ENCODE assay signal across 12 mouse cellular contexts in the genomic region with DNA sequence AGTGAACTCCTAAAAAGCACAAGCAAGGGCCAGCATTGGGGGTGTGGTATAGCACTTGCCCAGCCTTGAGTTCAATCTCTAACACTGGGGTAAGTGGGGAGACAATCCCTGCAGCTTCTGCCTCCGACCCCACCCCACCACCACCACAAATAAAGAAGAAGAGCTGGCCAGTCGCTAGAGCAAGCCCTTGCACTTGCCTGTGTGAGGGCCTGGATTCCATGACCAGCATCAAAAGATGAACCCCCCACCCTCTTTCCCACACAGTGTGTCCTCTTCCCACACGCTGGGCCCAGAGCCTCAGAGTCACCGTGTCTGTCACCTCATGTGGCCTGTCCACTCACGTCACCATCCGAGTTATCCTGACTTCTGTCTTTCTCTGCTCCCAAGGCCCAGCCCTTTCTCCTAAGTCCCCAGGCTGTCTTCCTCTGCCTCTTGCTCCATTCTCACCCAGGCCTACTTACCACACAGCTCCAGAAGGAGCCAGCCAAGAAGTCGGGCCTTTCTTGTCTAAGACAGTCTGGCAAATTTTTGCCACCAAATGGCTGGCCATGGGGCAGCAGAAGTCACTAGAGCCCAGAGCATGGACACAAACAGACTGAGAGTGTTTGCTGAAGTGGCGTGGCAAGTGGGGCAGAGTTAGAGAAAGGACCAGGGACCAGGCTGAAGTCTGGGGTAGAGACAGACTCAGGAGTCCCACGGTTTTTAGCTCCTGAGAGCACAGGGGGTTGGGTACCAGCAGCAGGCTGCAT. TPM values are rescaled to one million over a fixed set of nuclear protein-coding genes. Genes with fewer than 3 reads are reported as not detected.
DNase-seq lines count a peak whose midpoint lies in the region; ATAC-seq and TF ChIP-seq lines count a peak whose summit lies in the region.
"Had no signal": no experiment of that assay in that cellular context is flagged by ENCODE, and none has a peak within 500 bp of the region (broad histone marks: within the 10 kb centered on the region; RNA-seq: fewer than 3 reads in every experiment).

No protein-coding gene starts in this region.

- 0 out of 2 replicates have a peak, but pooled peaks cover 1% of the 10 kb centered on the region for H3K36me3 ChIP-seq in heart, embryonic 15.5 days
- peaks cover 2% of the 10 kb centered on the region; the same call in 1 of the 2 replicates for H3K36me3 ChIP-seq in stomach, embryonic 14.5 days (ENCODE audit: control insufficient read depth, insufficient read depth, low read length)
- H3K36me3 ChIP-seq in stomach, postnatal 0 days (ENCODE audit: control insufficient read depth, insufficient read depth, low read length), result 0 out of 2 replicates have a peak, but pooled peaks cover under 1% of the 10 kb centered on the region
- no peaks in the 10 kb centered on the region for H3K36me3 ChIP-seq in hindbrain, embryonic 14.5 days (replicated peaks; ENCODE audit: control insufficient read depth, insufficient read depth)
- H3K36me3 ChIP-seq in stomach, embryonic 16.5 days (ENCODE audit: control insufficient read depth, insufficient read depth, low read length), result no peaks in the 10 kb centered on the region
- H3K36me3 ChIP-seq: limb, embryonic 15.5 days had no signal

- intact Hi-C loops in heart, postnatal 25 days (cut with DNase I), result no loop called here

- H3K4me2 ChIP-seq in heart, embryonic 15.5 days, result peak overlapping the region; percentile 56
- no peak overlapping the region for H3K4me2 ChIP-seq in stomach, embryonic 14.5 days (replicated peaks; ENCODE audit: low read depth, low read length)
- H3K4me2 ChIP-seq in stomach, postnatal 0 days (replicated peaks; ENCODE audit: low read depth), result no peak overlapping the region
- peak overlapping the region; percentile 45 for H3K4me2 ChIP-seq in hindbrain, embryonic 14.5 days (replicated peaks)
- H3K4me2 ChIP-seq in stomach, embryonic 16.5 days (ENCODE audit: low read depth, low read length), result peak overlapping the region; percentile 34

- TF ChIP-seq EP300 in stomach, postnatal 0 days (optimal IDR thresholded peaks at IDR 0.05), result no peak

- H3K27me3 ChIP-seq in heart, embryonic 15.5 days, result no peaks in the 10 kb centered on the region
- H3K27me3 ChIP-seq in stomach, embryonic 14.5 days (ENCODE audit: control insufficient read depth, insufficient read depth, low read length), result no peaks in the 10 kb centered on the region
- H3K27me3 ChIP-seq in stomach, postnatal 0 days (ENCODE audit: control insufficient read depth, insufficient read depth, low read length), result no peaks in the 10 kb centered on the region
- no peaks in the 10 kb centered on the region for H3K27me3 ChIP-seq in hindbrain, embryonic 14.5 days (ENCODE audit: control insufficient read depth, insufficient read depth, low read length)
- H3K27me3 ChIP-seq in stomach, embryonic 16.5 days (ENCODE audit: control insufficient read depth, insufficient read depth, low read length), result no peaks in the 10 kb centered on the region
- H3K27me3 ChIP-seq: CH12.LX had no signal

- peaks cover 3% of the 10 kb centered on the region; the same call in 1 of the 2 replicates for H3K9me3 ChIP-seq in heart, embryonic 15.5 days (replicated peaks)
- no peaks in the 10 kb centered on the region for H3K9me3 ChIP-seq in stomach, embryonic 14.5 days (ENCODE audit: control insufficient read depth, low read depth, low read length)
- H3K9me3 ChIP-seq in stomach, postnatal 0 days (ENCODE audit: control insufficient read depth, low read length), result 0 out of 2 replicates have a peak, but pooled peaks cover 3% of the 10 kb centered on the region
- no peaks in the 10 kb centered on the region for H3K9me3 ChIP-seq in hindbrain, embryonic 14.5 days (ENCODE audit: control insufficient read depth, low read length)
- peaks cover 6% of the 10 kb centered on the region; the same call in 1 of the 2 replicates for H3K9me3 ChIP-seq in stomach, embryonic 16.5 days (replicated peaks; ENCODE audit: control insufficient read depth, low read length)
- H3K9me3 ChIP-seq: limb, embryonic 15.5 days had no signal

- H3K27ac ChIP-seq in heart, embryonic 15.5 days, result 0 out of 2 replicates have a peak overlapping the region, but pooled peaks have one; percentile 73
- H3K27ac ChIP-seq in stomach, embryonic 14.5 days (ENCODE audit: low read length), result peak overlapping the region; percentile 52; the same call in 1 of the 2 replicates
- no peak overlapping the region for H3K27ac ChIP-seq in stomach, postnatal 0 days (replicated peaks)
- peak overlapping the region; percentile 61 for H3K27ac ChIP-seq in hindbrain, embryonic 14.5 days
- no peak overlapping the region for H3K27ac ChIP-seq in stomach, embryonic 16.5 days (ENCODE audit: low read length)
- H3K27ac ChIP-seq: limb, embryonic 15.5 days had no signal

- 57% methylated on average over 9 of the region's 9 CpGs for WGBS in heart, embryonic 15.5 days
- 55% methylated on average over 9 of the region's 9 CpGs for WGBS in stomach, embryonic 14.5 days
- WGBS in stomach, postnatal 0 days, result 57% methylated on average over 9 of the region's 9 CpGs
- 24% methylated on average over 9 of the region's 9 CpGs for WGBS in hindbrain, embryonic 14.5 days
- 63% methylated on average over 9 of the region's 9 CpGs for WGBS in stomach, embryonic 16.5 days

- ATAC-seq in heart, embryonic 15.5 days (replicated peaks; ENCODE audit: insufficient number of reproducible peaks, insufficient read depth, low FRiP score, low read depth), result no peak
- no peak for ATAC-seq in stomach, embryonic 14.5 days (ENCODE audit: insufficient number of reproducible peaks, insufficient read depth, low FRiP score, low read depth)
- ATAC-seq in stomach, postnatal 0 days (ENCODE audit: low FRiP score, low TSS enrichment), result no peak
- no peak for ATAC-seq in hindbrain, embryonic 14.5 days (ENCODE audit: low FRiP score)
- no peak for ATAC-seq in stomach, embryonic 16.5 days (ENCODE audit: insufficient read depth, low FRiP score)

- H3K4me3 ChIP-seq in heart, embryonic 15.5 days, result peak overlapping the region; percentile 44; the same call in 1 of the 2 replicates
- H3K4me3 ChIP-seq in stomach, embryonic 14.5 days (ENCODE audit: low read depth, low read length), result no peak overlapping the region
- no peak overlapping the region for H3K4me3 ChIP-seq in stomach, postnatal 0 days (ENCODE audit: low read depth, low read length)
- no peak overlapping the region for H3K4me3 ChIP-seq in hindbrain, embryonic 14.5 days (replicated peaks; ENCODE audit: low read length)
- H3K4me3 ChIP-seq in stomach, embryonic 16.5 days (replicated peaks; ENCODE audit: low read length), result no peak overlapping the region

- no peak for TF ChIP-seq CTCF in stomach, postnatal 0 days (IDR thresholded peaks at IDR 0.05; ENCODE audit: low read depth)

- peaks cover 11% of the 10 kb centered on the region for H3K4me1 ChIP-seq in heart, embryonic 15.5 days (replicated peaks)
- H3K4me1 ChIP-seq in stomach, embryonic 14.5 days (ENCODE audit: control insufficient read depth, insufficient read depth, low read length), result peaks cover 9% of the 10 kb centered on the region; the same call in 1 of the 2 replicates
- H3K4me1 ChIP-seq in stomach, postnatal 0 days (replicated peaks; ENCODE audit: control insufficient read depth, insufficient read depth), result no peaks in the 10 kb centered on the region
- peaks cover 23% of the 10 kb centered on the region for H3K4me1 ChIP-seq in hindbrain, embryonic 14.5 days (replicated peaks; ENCODE audit: control insufficient read depth, insufficient read depth, low read length)
- H3K4me1 ChIP-seq in stomach, embryonic 16.5 days (ENCODE audit: control insufficient read depth, insufficient read depth, low read length), result peaks cover 6% of the 10 kb centered on the region; the same call in 1 of the 2 replicates

- H3K9ac ChIP-seq in heart, embryonic 15.5 days, result no peak overlapping the region
- H3K9ac ChIP-seq in stomach, embryonic 14.5 days (replicated peaks; ENCODE audit: low read depth, low read length), result no peak overlapping the region
- H3K9ac ChIP-seq in stomach, postnatal 0 days (ENCODE audit: low read length), result no peak overlapping the region
- peak overlapping the region; percentile 0; the same call in 1 of the 2 replicates for H3K9ac ChIP-seq in hindbrain, embryonic 14.5 days
- H3K9ac ChIP-seq in stomach, embryonic 16.5 days (ENCODE audit: low read length), result no peak overlapping the region
- H3K9ac ChIP-seq: limb, embryonic 15.5 days had no signal

- DNase-seq in heart, postnatal 25 days (ENCODE audit: low spot score), result no peak
- no peak for DNase-seq in stomach, postnatal 0 days (ENCODE audit: low spot score)
- no peak for DNase-seq in hindbrain, embryonic 14.5 days (ENCODE audit: low spot score)
- no peak for DNase-seq in cerebellum, postnatal 25 days
- DNase-seq in thymus, postnatal 10 days (ENCODE audit: low spot score in 2 of 2), result no peak
- DNase-seq: adrenal gland, adult 2 months had no signal

RNA-seq across cellular contexts. Expression of gene Mfng, which starts 2.9 kb away (rescaled TPM):
- 13.6 and 21.0 TPM in 2 replicates for polyA plus RNA-seq in heart, embryonic 15.5 days (2015; fragmentation: Nextera tagmentation; extraction: Ambion mirVana)
- total RNA-seq in heart, postnatal 25 days (2021), result 10 to 100 TPM; 11.6 to 13.2 TPM
- 15.7 and 16.9 TPM in 2 replicates for polyA plus RNA-seq in stomach, embryonic 14.5 days (2014; fragmentation: Nextera tagmentation; extraction: Ambion mirVana)
- 5.6 and 7.2 TPM in 2 replicates for polyA plus RNA-seq in stomach, postnatal 0 days (2015; fragmentation: Nextera tagmentation; extraction: Ambion mirVana)
- 11.7 and 12.5 TPM in 2 replicates for polyA plus RNA-seq in hindbrain, embryonic 14.5 days (2014; fragmentation: Nextera tagmentation; extraction: Ambion mirVana)
- polyA plus RNA-seq in stomach, embryonic 16.5 days (2015; fragmentation: Nextera tagmentation; extraction: Ambion mirVana), result 18.5 and 18.7 TPM in 2 replicates

RNA-seq across cellular contexts. Expression of gene Card10, which starts 32.4 kb away (rescaled TPM):
- polyA plus RNA-seq in heart, embryonic 15.5 days (2015; fragmentation: Nextera tagmentation; extraction: Ambion mirVana), result 5.7 and 7.6 TPM in 2 replicates
- 10 to 100 TPM; 14.8 to 18.3 TPM for total RNA-seq in heart, postnatal 25 days (2021)
- 6.5 and 7.6 TPM in 2 replicates for polyA plus RNA-seq in stomach, embryonic 14.5 days (2014; fragmentation: Nextera tagmentation; extraction: Ambion mirVana)
- polyA plus RNA-seq in stomach, postnatal 0 days (2015; fragmentation: Nextera tagmentation; extraction: Ambion mirVana), result 2.4 and 2.8 TPM in 2 replicates
- 2.5 and 2.6 TPM in 2 replicates for polyA plus RNA-seq in hindbrain, embryonic 14.5 days (2014; fragmentation: Nextera tagmentation; extraction: Ambion mirVana)
- 4.0 and 4.4 TPM in 2 replicates for polyA plus RNA-seq in stomach, embryonic 16.5 days (2015; fragmentation: Nextera tagmentation; extraction: Ambion mirVana)
- total RNA-seq: granulocyte monocyte progenitor cell, adult 5-6 weeks had no signal

RNA-seq across cellular contexts. Expression of gene Elfn2, which starts 51.8 kb away (rescaled TPM):
- 0.10 and 0.19 TPM in 2 replicates for polyA plus RNA-seq in heart, embryonic 15.5 days (2015; fragmentation: Nextera tagmentation; extraction: Ambion mirVana)
- total RNA-seq in heart, postnatal 25 days (2021), result 1 to 10 TPM; 1.4 to 2.5 TPM
- 0.10 TPM in 1 of 2 replicates, not detected in the other for polyA plus RNA-seq in stomach, embryonic 14.5 days (2014; fragmentation: Nextera tagmentation; extraction: Ambion mirVana)
- 0.06 and 0.11 TPM in 2 replicates for polyA plus RNA-seq in stomach, postnatal 0 days (2015; fragmentation: Nextera tagmentation; extraction: Ambion mirVana)
- polyA plus RNA-seq in hindbrain, embryonic 14.5 days (2014; fragmentation: Nextera tagmentation; extraction: Ambion mirVana), result 6.0 and 8.5 TPM in 2 replicates
- 0.07 and 0.17 TPM in 2 replicates for polyA plus RNA-seq in stomach, embryonic 16.5 days (2015; fragmentation: Nextera tagmentation; extraction: Ambion mirVana)
- total RNA-seq: CH12.LX; granulocyte monocyte progenitor cell, adult 5-6 weeks had no signal

Comparison
In these comparisons a context has a peak if more than half of its experiments do, and no peak if none do; other contexts are left out.
1. H3K27ac ChIP-seq: peak in heart, embryonic 15.5 days (single experiment), stomach, embryonic 14.5 days (single experiment) and hindbrain, embryonic 14.5 days (single experiment); none in stomach, postnatal 0 days (single experiment) and stomach, embryonic 16.5 days (single experiment).
2. H3K4me2 ChIP-seq: peak in heart, embryonic 15.5 days (single experiment), hindbrain, embryonic 14.5 days (single experiment) and stomach, embryonic 16.5 days (single experiment); none in stomach, embryonic 14.5 days (single experiment) and stomach, postnatal 0 days (single experiment).